ENCODE assay signal across 17 mouse cellular contexts in genomic region chr5:105909209-105909608, GRCm38 (mm10).
"Had no signal": no experiment of that assay in that cellular context is flagged by ENCODE, and none has a peak within 500 bp of the region (broad histone marks: within the 10 kb centered on the region; RNA-seq: fewer than 3 reads in every experiment).

No protein-coding gene starts in this region.

- H3K9me3 ChIP-seq: liver, embryonic 13.5 days; lung, embryonic 15.5 days; midbrain, embryonic 12.5 days; midbrain, embryonic 15.5 days; neural tube, embryonic 12.5 days; neural tube, embryonic 15.5 days had no signal

- H3K4me2 ChIP-seq: liver, embryonic 13.5 days; lung, embryonic 15.5 days; midbrain, embryonic 12.5 days; midbrain, embryonic 15.5 days; neural tube, embryonic 12.5 days; neural tube, embryonic 15.5 days had no signal

- H3K27me3 ChIP-seq: liver, embryonic 13.5 days; lung, embryonic 15.5 days; midbrain, embryonic 12.5 days; midbrain, embryonic 15.5 days; neural tube, embryonic 12.5 days; neural tube, embryonic 15.5 days had no signal

- H3K9ac ChIP-seq: liver, embryonic 13.5 days; lung, embryonic 15.5 days; midbrain, embryonic 12.5 days; midbrain, embryonic 15.5 days; neural tube, embryonic 12.5 days; neural tube, embryonic 15.5 days had no signal

- ATAC-seq: intestine, postnatal 0 days; midbrain, embryonic 15.5 days had no signal

- H3K4me1 ChIP-seq: lung, embryonic 15.5 days; midbrain, embryonic 12.5 days; neural tube, embryonic 12.5 days; neural tube, embryonic 15.5 days had no signal

- DNase-seq: kidney, adult 2 months; kidney, postnatal 25 days; layer of hippocampus, adult 9-11 months; liver, embryonic 13.5 days; thymus, adult 2 months; thymus, postnatal 14 days; thymus, postnatal 4 days had no signal

- H3K4me3 ChIP-seq: layer of hippocampus, adult 2 months; left cerebral cortex, adult 2 months; liver, embryonic 13.5 days; lung, embryonic 15.5 days; midbrain, embryonic 12.5 days; midbrain, embryonic 15.5 days; neural tube, embryonic 12.5 days; neural tube, embryonic 15.5 days had no signal

- H3K27ac ChIP-seq: kidney, postnatal 0 days; layer of hippocampus, adult 2 months; left cerebral cortex, adult 2 months; liver, embryonic 13.5 days; lung, embryonic 15.5 days; midbrain, embryonic 12.5 days; midbrain, embryonic 15.5 days; neural tube, embryonic 12.5 days; neural tube, embryonic 15.5 days; stomach, postnatal 0 days had no signal
